Mouse (Mus musculus): ENCODE data around the gene Pebp1. TPM values are rescaled to one million over a fixed set of nuclear protein-coding genes. Genes with fewer than 3 reads are reported as not detected.

Gene Pebp1
- 928 and 949 TPM in 2 replicates for polyA plus RNA-seq (2016; fragmentation: Nextera tagmentation; extraction: Ambion mirVana)

DNA sequence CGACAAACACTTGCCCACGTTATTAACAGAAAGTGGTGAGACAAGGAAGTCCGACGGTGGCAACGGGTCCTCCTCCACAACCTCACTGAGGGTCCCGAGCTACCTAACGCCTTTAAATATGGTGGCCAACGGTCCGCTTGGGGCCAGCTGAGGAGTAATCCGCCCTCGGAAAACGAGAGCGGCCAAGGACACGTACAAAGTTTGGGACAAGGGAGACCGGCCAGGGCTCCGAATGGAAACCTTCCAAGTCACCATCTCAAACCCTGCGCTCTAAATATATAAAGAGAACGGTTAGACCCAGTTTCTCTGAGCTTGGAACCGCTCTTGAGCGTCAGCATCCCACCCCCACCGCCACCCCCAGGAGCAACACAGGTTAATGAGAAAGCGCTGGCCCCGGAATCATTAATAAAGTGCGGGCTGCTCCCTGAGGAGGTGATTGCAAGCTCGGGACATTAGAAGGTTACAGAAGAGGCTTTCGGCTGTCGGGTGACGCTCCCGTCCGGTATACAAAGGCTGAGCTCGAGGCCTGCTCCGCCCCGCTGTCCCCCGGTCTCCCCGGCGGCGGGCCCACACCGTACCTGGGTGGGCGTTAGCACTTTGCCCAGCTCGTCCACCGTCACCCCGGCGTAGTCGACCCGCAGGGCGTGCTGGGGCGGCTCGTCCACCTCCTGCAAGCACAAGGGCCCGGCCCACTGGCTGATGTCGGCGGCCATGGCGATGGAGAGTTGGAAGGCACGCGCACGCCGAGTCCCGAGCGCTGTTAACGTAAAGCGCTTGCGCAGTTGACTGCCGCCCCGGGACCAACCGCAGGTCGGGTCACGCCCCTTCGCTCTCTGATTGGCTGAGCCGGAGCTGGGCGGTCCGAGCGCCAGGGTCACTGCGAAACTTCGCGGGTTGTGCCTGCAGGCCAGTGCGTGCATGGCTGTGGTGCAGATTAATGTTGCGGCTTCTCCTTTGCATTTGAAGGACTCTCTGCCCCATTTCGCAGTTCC lies at the start of gene Pebp1:
Pebp1 (minus strand) TSS at position 795 of the 992 bp plus-strand sequence.
- H3K4me3 ChIP-seq: peak within 1 kb of the TSS; percentile 92
- peaks cover 35% of the 10 kb centered on the region for H3K36me3 ChIP-seq
- no peaks in the 10 kb centered on the region; the same call in 1 of the 2 replicates for H3K9me3 ChIP-seq
- H3K27ac ChIP-seq: peak within 1 kb of the TSS; percentile 93
- peaks cover 12% of the 10 kb centered on the region for H3K27me3 ChIP-seq (ENCODE audit: insufficient read depth, poor library complexity, severe bottlenecking)
- WGBS: under 1% methylated on average over 77 of the region's 77 CpGs
- peak; percentile 96 for DNase-seq (ENCODE audit: low spot score)
- H3K4me1 ChIP-seq (replicated peaks): peaks cover 30% of the 10 kb centered on the region

DNA sequence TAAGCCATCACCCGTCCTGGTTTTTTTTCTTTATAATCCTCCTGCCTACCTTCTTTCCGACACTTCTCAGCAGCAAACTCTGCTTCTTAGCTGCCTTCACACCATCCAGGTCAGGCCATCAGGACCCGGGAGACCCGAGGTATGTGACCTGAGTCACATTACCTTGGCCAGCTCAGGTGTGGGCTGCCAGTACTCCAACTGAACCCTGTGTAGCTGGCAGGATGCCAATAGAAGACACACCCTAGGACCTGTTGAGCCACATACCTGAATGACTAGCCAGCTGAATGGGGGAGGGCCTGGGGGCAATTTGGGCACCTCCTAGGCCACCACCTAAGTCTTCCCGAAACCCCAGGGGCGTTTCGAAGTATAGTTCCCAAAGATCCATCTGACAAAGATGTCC lies 43.0 kb upstream of the Pebp1 start:
- no peak for DNase-seq (ENCODE audit: low spot score)
- no peaks in the 10 kb centered on the region for H3K27me3 ChIP-seq (ENCODE audit: insufficient read depth, poor library complexity, severe bottlenecking)
- WGBS: 91% methylated on average over 7 of the region's 7 CpGs
- H3K27ac ChIP-seq: no peak overlapping the region
- no peak overlapping the region for H3K4me3 ChIP-seq
- H3K36me3 ChIP-seq: no peaks in the 10 kb centered on the region
- no peaks in the 10 kb centered on the region for H3K9me3 ChIP-seq
- no peaks in the 10 kb centered on the region for H3K4me1 ChIP-seq (replicated peaks)

DNA sequence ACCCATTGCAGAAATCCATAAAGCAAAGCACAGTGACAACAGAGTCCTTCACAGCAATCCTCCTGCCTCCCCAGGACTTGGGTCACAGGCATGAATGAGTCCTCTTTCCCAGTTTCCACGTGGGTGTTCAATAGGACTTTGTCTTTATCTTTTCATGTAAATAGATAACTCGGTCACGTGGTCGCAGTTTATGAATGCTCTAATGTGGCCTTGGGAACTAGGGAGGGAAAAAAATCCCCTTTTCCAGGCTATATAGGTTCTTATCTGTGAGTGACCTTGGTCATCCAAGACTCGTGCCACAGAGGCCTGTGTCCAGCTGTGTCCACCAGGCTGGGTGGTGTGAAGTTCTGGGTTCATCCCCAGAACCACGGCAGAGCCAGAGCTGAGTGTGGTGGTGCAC lies 39.0 kb upstream of the Pebp1 start:
- Histone ChIP-seq H3K9me3 (peaks cover 2% of the 10 kb centered on the region; the same call in 1 of the 2 replicates), H3K36me3 (no peaks in the 10 kb centered on the region), H3K27ac (no peak overlapping the region), H3K27me3 (ENCODE audit: insufficient read depth, poor library complexity, severe bottlenecking) (peaks cover 4% of the 10 kb centered on the region), H3K4me3 (no peak overlapping the region), H3K4me1 (replicated peaks) (no peaks in the 10 kb centered on the region)
- no peak for DNase-seq (ENCODE audit: low spot score)
- WGBS: 79% methylated on average over 6 of the region's 6 CpGs

DNA sequence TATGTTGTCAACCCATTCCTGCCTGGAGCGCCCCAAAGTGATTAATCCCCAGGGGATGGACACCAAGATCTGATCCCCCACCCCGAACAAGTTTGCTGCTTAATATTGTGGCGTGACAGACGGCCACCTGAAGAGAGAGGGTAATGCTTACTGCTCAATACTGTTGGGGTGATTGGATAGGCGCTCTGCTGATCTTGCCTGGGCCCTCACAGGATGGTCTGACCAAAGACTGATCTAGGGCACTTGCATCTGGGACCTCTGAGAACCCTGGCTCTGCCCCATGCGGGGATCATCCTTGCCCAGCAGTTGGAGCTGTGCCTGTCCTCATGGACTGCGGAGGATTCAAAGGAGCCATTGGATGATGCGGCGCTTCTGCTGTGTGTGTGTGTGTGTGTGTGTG lies 36.3 kb upstream of the Pebp1 start:
- DNase-seq (ENCODE audit: low spot score): no peak
- Histone ChIP-seq H3K27me3 (ENCODE audit: insufficient read depth, poor library complexity, severe bottlenecking) (peaks cover 28% of the 10 kb centered on the region), H3K4me3 (no peak overlapping the region), H3K36me3 (no peaks in the 10 kb centered on the region), H3K9me3 (peaks cover 4% of the 10 kb centered on the region; the same call in 1 of the 2 replicates), H3K4me1 (replicated peaks) (peaks cover 12% of the 10 kb centered on the region), H3K27ac (no peak overlapping the region)
- 81% methylated on average over 9 of the region's 9 CpGs for WGBS

DNA sequence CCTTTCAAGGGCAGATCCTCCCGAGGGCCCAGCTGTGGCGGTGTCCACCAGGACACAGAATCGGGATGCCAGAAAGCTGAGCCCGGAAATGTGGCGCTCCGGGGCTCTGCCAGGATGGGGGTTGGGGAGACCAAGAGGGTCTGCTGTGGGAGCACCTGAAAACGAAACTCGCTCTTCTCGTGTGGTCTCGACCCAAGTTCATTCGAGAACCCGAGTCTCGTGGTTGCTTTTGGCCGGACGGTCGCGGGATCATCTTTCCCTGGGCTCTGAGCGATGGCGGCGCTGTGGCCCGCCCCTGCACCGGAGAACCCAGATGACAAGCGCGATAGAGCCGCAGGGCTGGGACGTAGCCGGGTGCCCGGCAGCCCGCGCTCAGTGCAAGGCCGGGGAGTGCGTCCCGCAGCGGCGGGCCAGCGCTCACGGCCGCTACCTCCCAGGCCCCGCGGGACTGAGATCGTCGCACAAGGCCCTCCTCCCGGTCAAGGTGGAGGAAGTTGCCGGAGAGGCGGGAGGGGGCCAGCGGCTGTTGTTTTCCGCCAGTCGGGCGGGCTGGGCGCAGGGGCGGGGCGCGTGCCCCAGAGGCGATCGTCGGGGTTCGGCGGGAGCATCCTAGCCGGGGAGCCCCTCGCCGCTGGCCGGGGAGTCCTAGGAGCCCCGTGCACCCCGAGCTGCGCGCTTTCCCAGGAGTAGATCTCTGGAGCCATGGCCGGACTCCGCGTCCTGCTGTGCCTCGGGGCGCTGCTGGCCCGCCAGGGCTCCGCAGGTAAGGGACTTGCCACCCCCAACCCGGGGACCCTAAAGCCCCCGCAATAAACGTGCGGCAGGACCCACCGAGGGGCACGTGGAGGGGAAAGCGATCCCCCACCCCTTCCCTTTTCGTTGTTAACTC lies 31.6 kb upstream of the Pebp1 start, which contains the start of gene Vsig10:
Vsig10 (plus strand) TSS at position 343 of the 889 bp plus-strand sequence.
- Histone ChIP-seq H3K36me3 (no peaks in the 10 kb centered on the region), H3K27ac (peak within 1 kb of the TSS; percentile 89), H3K27me3 (ENCODE audit: insufficient read depth, poor library complexity, severe bottlenecking) (peaks cover 73% of the 10 kb centered on the region), H3K9me3 (peaks cover 4% of the 10 kb centered on the region; the same call in 1 of the 2 replicates), H3K4me1 (replicated peaks) (peaks cover 33% of the 10 kb centered on the region), H3K4me3 (peak within 1 kb of the TSS; percentile 85)
- peak; percentile 76 for DNase-seq (ENCODE audit: low spot score)
- under 1% methylated on average over 81 of the region's 81 CpGs for WGBS

DNA sequence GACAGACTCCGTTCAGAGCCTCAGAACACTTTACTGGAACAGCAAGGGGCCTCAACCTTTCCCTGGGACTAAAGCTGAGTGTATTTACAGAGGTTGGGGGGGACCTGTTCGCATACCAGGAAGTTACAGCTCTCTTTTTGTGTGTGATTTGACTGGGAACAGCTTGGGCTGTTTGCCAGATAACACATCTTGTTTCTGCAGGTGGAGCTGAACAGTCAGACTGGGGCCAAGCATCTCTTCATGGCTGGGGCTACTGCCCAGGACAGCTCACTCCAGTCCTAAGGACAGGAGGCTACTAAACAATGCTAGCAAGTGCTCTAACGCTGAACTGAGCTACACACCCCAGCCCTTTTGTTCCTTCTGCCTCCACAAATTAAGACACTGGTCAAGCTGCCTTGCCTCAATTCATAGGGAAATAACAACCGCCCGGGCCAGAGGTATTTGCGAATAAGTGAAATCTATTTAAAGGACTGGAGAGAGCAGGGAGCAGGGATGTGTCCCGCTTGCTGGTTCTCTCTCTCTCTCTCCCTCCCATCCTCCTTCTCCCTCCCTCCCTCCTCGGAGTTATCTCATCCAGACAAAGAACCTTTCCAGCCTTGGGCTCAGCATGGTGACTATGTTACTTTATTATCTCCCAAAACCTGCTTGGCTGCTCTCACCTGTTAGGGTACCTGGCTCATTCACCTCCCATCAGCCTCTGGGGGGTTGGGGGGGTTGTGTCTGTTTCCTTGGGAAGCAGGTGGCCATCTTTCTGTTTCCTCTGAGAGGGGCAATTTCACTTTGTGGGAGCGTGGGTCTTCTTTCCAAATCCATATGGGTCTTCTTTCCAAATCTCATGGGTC lies 27.4 kb upstream of the Pebp1 start:
- peaks cover 40% of the 10 kb centered on the region for H3K4me1 ChIP-seq (replicated peaks)
- peaks cover 57% of the 10 kb centered on the region for H3K27me3 ChIP-seq (ENCODE audit: insufficient read depth, poor library complexity, severe bottlenecking)
- no peaks in the 10 kb centered on the region for H3K36me3 ChIP-seq
- no peaks in the 10 kb centered on the region for H3K9me3 ChIP-seq
- peak; percentile 22 for DNase-seq (ENCODE audit: low spot score)
- WGBS: 17% methylated on average over 9 of the region's 9 CpGs
- H3K4me3 ChIP-seq: peak overlapping the region; percentile 7; the same call in 1 of the 2 replicates
- peak overlapping the region; percentile 74 for H3K27ac ChIP-seq

DNA sequence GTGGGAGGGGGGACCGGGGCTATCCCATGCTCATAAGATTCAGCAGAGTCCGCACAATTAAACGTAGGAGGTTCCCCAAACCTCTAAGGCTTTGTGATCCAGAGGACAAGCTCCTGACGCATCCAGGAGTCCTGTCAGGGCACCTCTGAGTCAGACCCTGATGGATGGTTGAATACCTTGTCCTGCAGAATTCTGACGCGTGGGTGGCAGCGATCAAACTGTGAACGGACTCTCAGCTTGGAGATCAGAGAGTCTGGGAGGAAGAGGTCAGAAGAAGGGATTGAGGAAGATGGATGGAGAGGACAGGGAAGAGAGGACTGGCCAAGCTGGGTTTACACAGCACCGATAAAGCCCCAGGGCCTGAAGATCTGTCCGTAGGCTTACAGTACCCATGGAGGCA lies 26.5 kb upstream of the Pebp1 start:
- no peak overlapping the region for H3K27ac ChIP-seq

DNA sequence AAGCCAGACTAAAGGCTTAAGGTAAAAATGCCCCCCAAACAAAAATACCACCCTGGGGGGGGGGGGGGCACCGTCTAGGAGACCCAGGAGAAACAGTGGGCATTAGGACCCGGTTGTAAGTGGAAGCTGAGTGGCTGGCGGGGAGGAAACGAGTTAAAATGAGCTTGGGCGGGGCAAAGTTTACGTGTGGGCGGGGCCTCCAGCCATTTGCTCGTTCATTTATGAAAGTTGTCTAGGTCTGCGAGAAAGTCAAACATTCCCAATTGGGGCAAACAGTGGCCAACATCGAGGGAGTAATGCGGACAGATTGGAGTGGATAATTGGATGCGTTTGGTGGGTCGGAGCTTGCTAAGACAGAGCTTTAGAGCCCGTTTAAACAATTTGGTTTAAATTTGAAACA lies 26.0 kb upstream of the Pebp1 start:
- peak; percentile 23 for DNase-seq (ENCODE audit: low spot score)
- peak overlapping the region; percentile 36 for H3K4me3 ChIP-seq
- 25% methylated on average over 14 of the region's 14 CpGs for WGBS

More for the DNA sequence above, 26.5 kb upstream of the Pebp1 start:
- H3K36me3 ChIP-seq: no peaks in the 10 kb centered on the region
- H3K27me3 ChIP-seq (ENCODE audit: insufficient read depth, poor library complexity, severe bottlenecking): peaks cover 49% of the 10 kb centered on the region
- H3K4me1 ChIP-seq (replicated peaks): peaks cover 31% of the 10 kb centered on the region
- WGBS: 36% methylated on average over 10 of the region's 10 CpGs
- H3K4me3 ChIP-seq: peak overlapping the region; percentile 36
- H3K9me3 ChIP-seq: no peaks in the 10 kb centered on the region
- DNase-seq (ENCODE audit: low spot score): no peak

DNA sequence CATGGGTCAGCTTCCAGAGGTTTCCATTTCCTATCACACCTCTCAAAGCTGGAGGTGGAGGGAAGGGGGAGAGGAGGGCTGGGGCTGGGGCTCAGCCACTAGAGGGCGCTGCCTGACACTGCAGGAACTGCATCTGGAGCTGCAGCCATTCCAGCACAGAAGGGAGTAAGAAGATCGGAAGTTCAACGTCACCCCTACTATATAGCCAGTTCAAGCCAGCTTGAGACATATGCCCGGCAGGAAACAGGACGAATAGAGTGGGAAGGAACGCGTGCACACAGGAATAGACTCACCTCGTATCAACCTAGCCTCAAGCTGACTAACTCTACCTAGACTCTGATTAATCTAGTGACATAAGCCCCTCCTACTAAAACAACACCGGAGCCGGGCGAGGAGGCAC lies 20.3 kb upstream of the Pebp1 start:
- H3K9me3 ChIP-seq: 0 out of 2 replicates have a peak, but pooled peaks cover 4% of the 10 kb centered on the region
- H3K27me3 ChIP-seq (ENCODE audit: insufficient read depth, poor library complexity, severe bottlenecking): no peaks in the 10 kb centered on the region
- peaks cover 14% of the 10 kb centered on the region for H3K4me1 ChIP-seq (replicated peaks)
- H3K27ac ChIP-seq: no peak overlapping the region
- H3K36me3 ChIP-seq: no peaks in the 10 kb centered on the region
- WGBS: 38% methylated on average over 11 of the region's 11 CpGs
- no peak overlapping the region for H3K4me3 ChIP-seq
- DNase-seq (ENCODE audit: low spot score): peak; percentile 61

More for the DNA sequence above, 26.0 kb upstream of the Pebp1 start:
- H3K27me3 ChIP-seq (ENCODE audit: insufficient read depth, poor library complexity, severe bottlenecking): peaks cover 47% of the 10 kb centered on the region
- peaks cover 27% of the 10 kb centered on the region for H3K4me1 ChIP-seq (replicated peaks)
- no peaks in the 10 kb centered on the region for H3K36me3 ChIP-seq
- no peak overlapping the region for H3K27ac ChIP-seq
- no peaks in the 10 kb centered on the region for H3K9me3 ChIP-seq

DNA sequence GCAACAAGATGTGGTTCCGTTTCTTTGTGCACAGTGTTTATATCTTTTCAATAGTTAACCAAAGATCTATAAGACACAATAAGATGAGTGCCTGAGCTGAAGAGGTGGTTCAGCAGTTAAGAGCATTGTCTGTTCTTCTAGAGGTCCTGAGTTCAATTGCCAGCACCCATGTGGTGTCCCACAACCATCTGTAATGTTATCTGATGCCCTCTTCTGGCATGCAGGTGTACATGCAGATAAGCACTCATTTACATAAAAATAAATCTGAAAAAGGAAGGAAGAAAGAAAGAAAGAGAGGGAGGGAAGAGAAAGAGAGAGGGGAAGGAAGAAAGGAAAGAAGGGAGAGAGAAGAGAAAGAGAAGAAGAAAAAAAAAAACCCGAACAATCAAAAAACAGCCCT lies 19.4 kb upstream of the Pebp1 start:
- Histone ChIP-seq H3K4me3 (no peak overlapping the region), H3K27ac (no peak overlapping the region), H3K36me3 (no peaks in the 10 kb centered on the region), H3K27me3 (ENCODE audit: insufficient read depth, poor library complexity, severe bottlenecking) (no peaks in the 10 kb centered on the region), H3K4me1 (replicated peaks) (peaks cover 14% of the 10 kb centered on the region), H3K9me3 (0 out of 2 replicates have a peak, but pooled peaks cover 4% of the 10 kb centered on the region)
- DNase-seq (ENCODE audit: low spot score): no peak
- WGBS: 96% methylated on average over 2 of the region's 2 CpGs

DNA sequence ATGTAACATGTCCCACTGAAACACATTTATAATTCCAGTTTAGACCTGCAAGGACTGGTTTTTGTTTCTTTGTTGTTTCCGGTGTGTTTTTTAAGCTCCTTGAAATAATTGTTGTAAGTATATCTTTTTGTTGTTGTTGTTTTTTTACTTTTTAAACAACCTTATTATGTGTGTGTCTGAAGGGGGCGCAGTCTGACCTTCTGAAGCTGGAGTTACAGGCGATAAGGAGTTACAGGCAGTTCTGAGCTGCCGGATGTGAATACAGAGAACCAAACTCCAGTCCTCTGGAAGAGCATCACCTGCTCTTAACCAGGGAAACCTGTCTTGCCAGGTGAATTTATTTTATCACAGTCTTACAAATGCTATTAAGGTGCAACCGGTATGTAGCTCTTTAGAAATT lies 18.3 kb upstream of the Pebp1 start:
- 91% methylated on average over 5 of the region's 5 CpGs for WGBS
- Histone ChIP-seq H3K4me3 (no peak overlapping the region), H3K36me3 (no peaks in the 10 kb centered on the region)

More for the DNA sequence above, 18.3 kb upstream of the Pebp1 start:
- no peak for DNase-seq (ENCODE audit: low spot score)
- Histone ChIP-seq H3K27me3 (ENCODE audit: insufficient read depth, poor library complexity, severe bottlenecking) (no peaks in the 10 kb centered on the region), H3K9me3 (0 out of 2 replicates have a peak, but pooled peaks cover 4% of the 10 kb centered on the region), H3K4me1 (replicated peaks) (peaks cover 14% of the 10 kb centered on the region), H3K27ac (no peak overlapping the region)

Measured in hindbrain, embryonic 10.5 days (tissue).